Mouse (Mus musculus) right cerebral cortex, postnatal 4 days (tissue): Measurements from ENCODE around the gene Rel.
"Not testable (repeated sequence)": the region's sequence is repeated elsewhere in the genome, so short reads cannot be mapped to it uniquely, and the experiment has no call there.

Source experiments
- DNase-seq: peaks from one replicate; pipeline ENCODE4 v3.0.0-alpha.2; 2022

Gene Rel

GRCm38 (mm10) chr11:23770760-23771506 is at the start of gene Rel:
Gene Rel (minus strand): TSS chr11:23770970.
- DNase-seq: peak; percentile 83

GRCm38 (mm10) chr11:23818745-23819144 is 48.0 kb upstream of the Rel start:
- DNase-seq: no peak

- DNase-seq: no peak
Observed at GRCm38 (mm10) chr11:23810741-23811140, 40.0 kb upstream of the Rel start.

GRCm38 (mm10) chr11:23805716-23806115 is 34.9 kb upstream of the Rel start:
- DNase-seq: no peak

DNA sequence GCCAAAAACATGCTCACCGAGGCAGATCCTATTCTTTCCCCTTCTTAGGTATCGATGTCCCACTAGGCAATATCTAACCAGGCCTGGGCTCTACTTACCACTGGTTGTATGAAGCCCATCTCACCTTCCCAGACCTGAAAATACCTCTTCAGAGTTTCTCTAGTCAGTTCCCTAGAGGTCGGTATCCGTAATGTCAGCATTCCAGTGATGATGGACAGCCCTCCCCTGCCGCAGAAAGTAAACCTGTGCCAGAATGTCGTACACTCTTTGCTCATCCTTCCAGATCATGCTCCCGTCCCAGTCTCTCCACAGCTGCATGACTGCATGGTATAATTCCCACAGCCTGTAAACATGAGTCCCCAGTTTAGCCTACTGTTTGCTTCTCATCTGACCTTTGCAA is 32.4 kb upstream of the Rel start:
- DNase-seq: no peak

GRCm38 (mm10) chr11:23802256-23802655 is 31.5 kb upstream of the Rel start:
- DNase-seq: no peak

- DNase-seq: no peak
Observed at GRCm38 (mm10) chr11:23801851-23802250, 31.1 kb upstream of the Rel start.

DNA sequence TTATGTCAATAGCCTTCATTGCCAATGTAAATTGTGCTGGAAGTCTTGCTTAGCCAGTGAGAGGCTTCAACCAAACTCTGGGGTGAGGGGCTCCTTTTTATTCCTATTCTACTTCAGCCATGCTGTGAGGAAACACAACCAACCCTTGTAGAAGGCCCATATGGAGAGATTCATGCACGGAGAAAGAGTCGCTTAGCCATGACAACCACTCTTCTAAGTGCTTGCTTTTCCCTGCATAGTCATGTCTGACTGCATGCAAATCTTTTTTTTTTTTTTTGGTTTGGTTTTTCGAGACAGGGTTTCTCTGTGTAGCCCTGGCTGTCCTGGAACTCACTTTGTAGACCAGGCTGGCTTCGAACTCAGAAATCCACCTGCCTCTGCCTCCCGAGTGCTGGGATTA is 12.9 kb upstream of the Rel start:
- DNase-seq: not testable (repeated sequence)

GRCm38 (mm10) chr11:23783085-23783484 is 12.3 kb upstream of the Rel start:
- no peak for DNase-seq

DNA sequence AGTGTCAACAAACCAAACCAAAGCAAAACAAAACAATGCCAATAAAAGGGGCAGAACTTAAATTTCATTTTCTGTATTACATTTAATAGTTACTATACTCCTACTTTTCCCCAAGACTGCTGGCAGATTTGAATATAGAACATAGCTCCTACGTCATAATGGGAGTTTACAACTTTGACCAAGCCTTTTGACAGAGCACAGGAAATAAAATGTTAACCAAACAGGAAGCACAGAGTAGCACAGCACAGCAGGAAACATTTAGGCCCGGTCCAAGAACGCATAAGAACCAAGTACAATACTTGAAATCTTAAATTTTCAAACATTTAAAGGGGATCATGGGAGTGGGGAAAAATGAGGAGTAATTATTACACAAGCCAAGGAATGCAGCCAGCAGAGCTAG is 11.3 kb upstream of the Rel start:
- no peak for DNase-seq

DNA sequence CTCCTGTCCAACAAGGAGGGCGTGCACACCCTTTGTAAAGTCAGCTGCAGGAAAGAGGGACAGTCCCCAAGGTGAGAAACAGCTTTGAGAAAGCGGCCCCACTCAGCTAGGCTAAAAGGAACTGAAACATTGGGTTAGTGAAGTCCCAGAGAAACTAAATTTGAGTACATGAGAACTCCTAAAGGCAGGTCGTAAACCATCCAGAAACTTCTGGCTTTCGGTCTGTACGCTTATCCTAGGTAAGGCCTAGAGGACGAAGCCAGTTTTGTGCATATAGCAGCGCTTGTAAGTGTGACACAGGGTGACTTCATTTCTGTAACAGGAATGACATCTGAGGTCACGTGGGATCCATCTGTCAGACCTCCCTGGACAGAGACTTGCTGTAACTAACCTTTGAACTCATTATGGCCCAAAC is 8.0 kb upstream of the Rel start:
- DNase-seq: no peak

GRCm38 (mm10) chr11:23772471-23772870 is 1.7 kb upstream of the Rel start:
- no peak for DNase-seq

DNA sequence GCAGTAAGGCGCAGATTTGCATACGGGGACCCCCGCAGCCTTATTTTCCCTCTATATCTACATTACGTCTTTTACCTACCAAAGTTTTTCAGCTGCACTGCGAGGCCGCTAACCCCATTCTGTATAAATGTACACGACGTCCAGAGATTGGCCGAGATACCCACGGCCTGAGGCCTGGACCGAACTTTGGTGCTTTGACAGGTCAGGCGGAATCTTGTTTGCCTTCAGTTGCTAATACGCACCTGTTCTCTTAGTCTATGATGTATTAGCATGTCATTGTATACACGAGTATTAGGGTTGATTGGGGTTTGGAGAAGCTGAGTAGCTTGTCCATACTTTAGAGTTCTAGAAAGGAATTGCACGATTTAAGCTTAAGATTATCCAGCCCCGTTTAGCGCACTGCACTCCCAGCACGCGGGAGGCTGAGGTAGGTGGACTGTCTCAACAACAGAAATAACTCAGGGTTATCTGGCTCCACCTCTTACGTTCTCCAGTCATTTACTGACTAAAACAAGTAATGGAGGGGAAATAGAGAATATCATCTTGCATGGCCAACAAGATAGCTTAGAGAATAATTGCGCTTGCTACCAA is 832 bp upstream of the Rel start:
- no peak for DNase-seq

- no peak for DNase-seq
Observed at GRCm38 (mm10) chr11:23770510-23770759, 335 bp downstream of the Rel start.

GRCm38 (mm10) chr11:23769686-23770509 is 872 bp downstream of the Rel start:
- peak; percentile 23 for DNase-seq

DNA sequence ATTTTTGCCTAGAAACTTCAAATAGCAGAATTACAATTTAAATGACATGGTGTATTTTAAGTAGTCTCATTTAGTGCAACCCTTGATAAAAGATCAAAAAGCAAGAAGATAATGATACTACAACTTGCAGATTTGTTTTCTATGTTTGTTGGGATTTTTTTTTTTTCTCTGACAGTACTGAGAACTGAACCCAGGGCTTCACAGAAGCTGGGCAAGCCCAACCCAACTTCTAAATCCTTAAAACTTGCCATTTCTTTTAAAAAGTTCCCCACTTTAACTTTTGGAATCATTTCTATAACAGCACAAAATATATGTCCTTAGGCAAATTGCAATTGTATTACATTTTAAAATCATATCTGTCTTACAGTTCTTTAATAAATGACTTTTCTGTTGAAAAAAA is 1.7 kb downstream of the Rel start:
- no peak for DNase-seq

DNA sequence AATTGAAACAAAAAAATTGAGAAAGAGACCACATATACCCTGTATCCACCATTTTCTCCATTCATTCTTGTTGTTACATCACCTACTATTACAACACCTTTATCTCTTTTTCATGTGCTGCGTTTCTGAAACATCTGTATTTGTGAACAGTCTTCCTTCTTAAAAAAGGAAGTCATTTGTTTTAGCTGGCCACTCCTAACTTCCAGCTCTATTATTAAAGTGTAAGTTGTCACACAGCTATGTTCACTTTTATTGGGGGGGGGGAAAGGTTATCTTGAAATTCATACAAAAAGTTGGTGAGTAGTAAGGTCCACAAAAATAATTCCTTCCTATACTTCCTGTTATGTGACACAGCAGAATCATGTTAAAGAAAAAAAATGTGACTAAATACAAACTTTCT is 2.8 kb downstream of the Rel start:
- no peak for DNase-seq

GRCm38 (mm10) chr11:23767369-23767768 is 3.4 kb downstream of the Rel start:
- not testable (repeated sequence) for DNase-seq

DNA sequence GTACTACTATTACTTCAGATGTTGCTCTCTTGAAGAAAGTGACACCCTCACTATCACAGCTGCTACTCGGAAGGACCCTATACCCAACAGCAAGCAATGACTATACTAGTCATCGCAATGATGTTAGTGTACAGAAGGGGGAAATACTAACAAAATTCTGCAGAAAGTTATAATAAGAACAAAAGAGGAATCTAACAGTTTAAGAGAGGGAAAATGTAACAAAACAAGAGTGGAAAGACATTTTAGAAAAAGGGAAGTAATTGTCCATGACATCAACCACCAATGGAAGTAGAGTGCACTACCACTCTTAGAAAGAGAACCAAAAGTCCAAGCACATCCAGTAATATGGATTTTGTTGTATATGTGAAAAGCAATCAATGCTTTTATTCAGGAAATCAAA is 8.1 kb downstream of the Rel start:
- no peak for DNase-seq

- no peak for DNase-seq
Observed at GRCm38 (mm10) chr11:23758218-23758617, 12.6 kb downstream of the Rel start.

GRCm38 (mm10) chr11:23754329-23754728 is 16.4 kb downstream of the Rel start:
- DNase-seq: no peak

- DNase-seq: no peak
Observed at GRCm38 (mm10) chr11:23753136-23753710, 17.5 kb downstream of the Rel start.

DNA sequence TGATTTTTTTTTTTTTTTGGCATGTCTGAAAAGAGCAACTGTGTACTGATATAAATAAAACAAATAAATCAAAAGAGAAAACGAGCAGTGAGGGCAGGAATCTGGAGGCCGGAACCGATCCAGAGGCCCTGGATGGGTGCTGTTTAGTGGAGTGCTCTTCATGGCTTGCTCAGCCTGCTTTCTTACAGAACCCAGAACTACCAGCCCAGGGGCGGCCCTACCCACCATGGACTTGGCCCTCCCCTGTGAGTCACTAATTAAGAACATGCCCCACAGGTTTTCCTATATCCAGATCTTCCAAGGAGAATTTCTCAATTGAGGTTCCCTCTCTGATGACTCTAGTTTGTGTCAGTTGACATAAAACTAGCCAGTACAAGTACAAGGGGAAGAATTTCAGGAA is 24.7 kb downstream of the Rel start:
- DNase-seq: no peak

DNA sequence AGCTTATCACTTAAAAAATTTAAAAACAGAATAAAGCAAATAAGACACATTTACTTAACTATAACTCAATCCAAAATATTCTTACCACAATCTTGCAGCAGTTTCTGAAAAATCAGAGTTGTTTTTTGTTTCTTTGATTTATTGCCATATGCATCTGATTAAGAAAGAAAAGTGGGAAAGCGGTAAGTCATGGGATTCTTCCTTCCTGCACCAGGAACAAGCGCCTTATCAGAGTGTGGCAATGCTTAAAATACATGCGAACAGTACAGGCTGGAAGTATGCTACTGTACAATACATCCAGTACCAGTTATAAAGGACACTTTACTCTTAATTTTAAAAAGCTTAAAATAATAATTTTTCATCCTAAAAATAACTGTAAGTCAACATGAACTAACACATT is 26.4 kb downstream of the Rel start:
- no peak for DNase-seq
